Mouse (Mus musculus): ENCODE results near the gene Il2rb. TPM values are rescaled to one million over a fixed set of nuclear protein-coding genes. Genes with fewer than 3 reads are reported as not detected.

Il2rb gene
- total RNA-seq, 4 experiments from 2014 or later, result 0.12 to 0.50 (median 0.30) TPM

- no peak for DNase-seq (ENCODE audit: low spot score in 2 of 2)
These were observed 45.9 kb downstream of the Il2rb start for GRCm38 (mm10) chr15:78449131-78449530.

GRCm38 (mm10) chr15:78447746-78448535 lies 47.1 kb downstream of the Il2rb start:
- peak; percentile 86 to 94 for DNase-seq (ENCODE audit: low spot score in 2 of 2)

GRCm38 (mm10) chr15:78447121-78447520 lies 48.0 kb downstream of the Il2rb start:
- no peak for DNase-seq (ENCODE audit: low spot score in 2 of 2)

- DNase-seq (ENCODE audit: low spot score in 2 of 2), result no peak
These were observed 51.2 kb downstream of the Il2rb start for GRCm38 (mm10) chr15:78443857-78444256.

- DNase-seq (ENCODE audit: low spot score in 2 of 2), result no peak
These were observed 52.8 kb downstream of the Il2rb start for GRCm38 (mm10) chr15:78442231-78442630.

GRCm38 (mm10) chr15:78438973-78439372 lies 56.1 kb downstream of the Il2rb start:
- no peak for DNase-seq (ENCODE audit: low spot score in 2 of 2)

GRCm38 (mm10) chr15:78438505-78438904 lies 56.6 kb downstream of the Il2rb start:
- DNase-seq (ENCODE audit: low spot score in 2 of 2), result no peak

- no peak for DNase-seq (ENCODE audit: low spot score in 2 of 2)
These were observed 57.1 kb downstream of the Il2rb start for GRCm38 (mm10) chr15:78438018-78438394.

GRCm38 (mm10) chr15:78437237-78438017 lies 57.6 kb downstream of the Il2rb start:
- DNase-seq (ENCODE audit: low spot score in 2 of 2), result no peak

- DNase-seq (ENCODE audit: low spot score in 2 of 2), result peak; percentile 90 to 92
These were observed 58.5 kb downstream of the Il2rb start for GRCm38 (mm10) chr15:78436380-78437192.

GRCm38 (mm10) chr15:78435681-78436080 lies 59.4 kb downstream of the Il2rb start:
- DNase-seq (ENCODE audit: low spot score in 2 of 2), result no peak

- DNase-seq (ENCODE audit: low spot score in 2 of 2), result peak in 1 of 2 experiments; percentile 62
These were observed 60.1 kb downstream of the Il2rb start for GRCm38 (mm10) chr15:78434896-78435520.

GRCm38 (mm10) chr15:78431541-78432121 lies 63.4 kb downstream of the Il2rb start:
- DNase-seq (ENCODE audit: low spot score in 2 of 2), result no peak

- no peak for DNase-seq (ENCODE audit: low spot score in 2 of 2)
These were observed 64.2 kb downstream of the Il2rb start for GRCm38 (mm10) chr15:78430874-78431273.

- no peak for DNase-seq (ENCODE audit: low spot score in 2 of 2)
These were observed 65.0 kb downstream of the Il2rb start for GRCm38 (mm10) chr15:78429871-78430622.

Other genes with a start within 250 kb of the Il2rb start
- 1 to 10 TPM; 1.4 to 4.5 (median 2.9) TPM for gene Csf2rb2, start 189.6 kb downstream of the Il2rb start, total RNA-seq (2022)
- 1 to 10 TPM; 1.8 to 9.4 (median 4.4) TPM for gene Csf2rb, start 169.5 kb downstream of the Il2rb start, total RNA-seq (2022)
- gene Tex33, start 99.4 kb downstream of the Il2rb start, total RNA-seq (2022), result not detected
- 10 to 100 TPM; 36.9 to 47.4 (median 42.3) TPM for gene Tst, start 89.4 kb downstream of the Il2rb start, total RNA-seq (2022)
- gene Mpst, start 88.9 kb downstream of the Il2rb start, total RNA-seq (2022), result 10 to 100 TPM; 23.1 to 38.1 (median 30.3) TPM
- gene Kctd17, start 66.7 kb downstream of the Il2rb start, total RNA-seq (2022), result 100 to 1,000 TPM; 245 to 269 (median 260) TPM
- gene Tmprss6, start 26.6 kb downstream of the Il2rb start, total RNA-seq (2022), result 1 to 10 TPM; 1.7 to 3.1 (median 2.9) TPM
- gene C1qtnf6, start 36.1 kb upstream of the Il2rb start, total RNA-seq (2022), result 1 to 10 TPM; 2.1 to 3.4 (median 3.0) TPM
- gene Sstr3, start 49.4 kb upstream of the Il2rb start, total RNA-seq (2022), result 10 to 100 TPM; 25.8 to 31.9 (median 27.1) TPM
- 10 to 100 TPM in 1 of 4 experiments, 1 to 10 TPM in 3; 1.5 to 21.5 (median 4.6) TPM for gene Rac2, start 77.5 kb upstream of the Il2rb start, total RNA-seq (2022)
- 10 to 100 TPM; 21.5 to 50.0 (median 36.0) TPM for gene Cyth4, start 101.8 kb upstream of the Il2rb start, total RNA-seq (2022)
- gene Elfn2, start 223.5 kb upstream of the Il2rb start, total RNA-seq (2022), result 100 to 1,000 TPM; 176 to 224 (median 201) TPM

Data from layer of hippocampus, adult 8-10 months (tissue).